Mouse (Mus musculus): Measurements from ENCODE around the gene Ube2r2. TPM values are rescaled to one million over a fixed set of nuclear protein-coding genes. Genes with fewer than 3 reads are reported as not detected.

Ube2r2 gene
- total RNA-seq, 2 experiments from 2014 or later: 152 to 193 TPM

DNA sequence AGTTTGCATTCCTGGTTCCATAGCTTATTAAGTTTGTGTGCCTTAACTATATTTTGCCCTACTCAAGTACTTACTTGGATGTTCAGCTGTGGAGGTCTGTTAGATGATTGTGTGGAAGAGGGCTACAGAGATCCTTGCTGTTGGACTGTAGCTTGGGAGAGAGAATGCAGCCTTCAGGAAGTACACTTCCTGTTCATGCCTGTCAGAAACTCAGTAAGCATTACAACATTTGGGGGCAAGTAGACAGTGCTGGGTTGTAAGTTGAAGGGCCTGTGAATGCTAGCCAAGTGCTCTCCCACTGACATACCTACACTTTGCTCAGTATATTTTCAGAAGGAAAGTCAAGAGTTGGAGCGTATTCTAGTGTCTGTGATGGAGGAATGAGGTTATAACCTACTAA, 22.7 kb downstream of the Ube2r2 start:
- 0 out of 2 replicates have a peak overlapping the region, but pooled peaks have one; percentile 12 for H3K27ac ChIP-seq
- intact Hi-C loops (cut with DNase I): no loop called here
- no peak for TF ChIP-seq CTCF (IDR thresholded peaks at IDR 0.05)
- no peak overlapping the region for H3K4me3 ChIP-seq
- no peak for DNase-seq

DNA sequence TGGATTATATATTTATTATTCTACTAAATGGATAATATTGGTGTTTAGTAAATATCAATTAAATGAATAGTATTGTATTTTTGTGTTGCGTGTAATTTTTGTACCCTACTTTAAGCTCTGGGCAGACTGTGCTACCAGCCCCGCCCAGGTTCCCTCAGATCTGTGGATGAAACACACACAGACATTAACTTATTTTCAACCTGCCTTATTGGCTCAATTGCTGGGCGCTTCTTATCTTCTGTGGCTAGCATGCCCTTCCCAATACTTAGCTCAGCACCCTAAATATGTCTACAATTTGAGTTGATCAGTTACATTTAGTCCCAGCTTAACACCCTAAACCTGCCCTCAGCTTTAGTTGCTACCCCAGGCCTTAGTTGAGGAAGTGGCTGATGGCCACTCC, 25.7 kb downstream of the Ube2r2 start:
- intact Hi-C loops (cut with DNase I): no loop called here
- no peak for TF ChIP-seq CTCF (IDR thresholded peaks at IDR 0.05)
- no peak overlapping the region for H3K4me3 ChIP-seq
- no peak overlapping the region for H3K27ac ChIP-seq
- no peak for DNase-seq

DNA sequence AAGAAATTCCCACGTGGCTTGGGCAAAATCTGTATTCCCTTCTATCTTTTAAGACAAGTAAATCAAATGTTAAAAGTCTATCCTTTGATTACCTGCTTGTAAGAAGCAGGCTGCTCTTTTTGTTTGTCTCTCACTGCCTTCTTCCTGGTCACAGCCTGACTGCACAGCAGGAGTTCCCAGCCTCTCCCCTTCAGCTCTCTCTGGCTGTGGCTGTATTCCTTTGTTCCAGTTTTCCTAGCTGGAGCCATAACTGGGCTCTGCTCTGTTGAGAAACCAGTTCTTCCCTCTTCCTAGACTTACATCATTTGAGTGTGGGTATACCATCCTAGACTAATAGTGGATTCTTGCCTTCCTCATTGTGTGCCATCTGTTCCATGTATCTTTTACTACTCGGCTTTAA, 29.4 kb downstream of the Ube2r2 start:
- DNase-seq: no peak
- H3K4me3 ChIP-seq: no peak overlapping the region
- intact Hi-C loops (cut with DNase I): loop anchor here (2.0 to 5.0 kb wide), 2 partner anchors 30 to 113 kb away; partner anchors contain the start of gene Ube2r2
- peak overlapping the region; percentile 38; the same call in 1 of the 2 replicates for H3K27ac ChIP-seq
- TF ChIP-seq CTCF (IDR thresholded peaks at IDR 0.05): no peak

DNA sequence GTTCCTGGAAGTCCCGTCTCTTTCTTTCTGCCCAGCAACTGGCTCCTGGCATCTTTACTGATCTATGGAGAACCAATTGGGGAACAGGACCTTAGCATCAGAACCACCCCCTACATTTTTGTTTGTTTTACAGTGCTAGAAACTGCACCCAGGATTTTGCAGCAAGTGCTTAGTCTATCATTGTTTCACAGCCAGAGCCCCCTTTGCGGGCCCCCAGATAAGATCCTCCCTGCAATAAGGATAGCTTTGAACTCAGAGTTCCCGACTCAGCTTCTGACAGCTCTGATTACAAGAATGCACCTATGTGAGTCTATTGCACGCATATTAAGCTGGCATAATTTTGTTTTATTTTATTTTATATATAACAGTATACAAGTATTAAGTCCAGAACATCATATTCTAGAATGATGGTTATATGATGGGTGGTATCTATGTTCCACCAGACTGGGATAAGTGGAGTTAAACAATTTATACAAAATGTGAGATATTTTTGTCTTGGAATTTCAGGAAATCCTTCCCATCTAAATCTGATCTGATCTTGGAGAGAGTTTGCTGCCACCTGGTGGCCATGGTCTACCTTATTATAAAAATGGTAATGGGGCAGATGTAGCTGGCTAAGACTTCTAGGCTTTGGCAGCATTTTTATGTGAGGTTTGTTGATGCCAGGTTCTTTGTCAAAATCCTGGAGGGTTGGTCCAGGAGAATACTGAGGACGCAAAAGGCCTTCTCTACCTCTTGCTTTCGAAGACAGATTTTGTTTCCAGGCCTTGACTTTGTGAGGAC, 30.3 kb downstream of the Ube2r2 start:
- peak overlapping the region; percentile 4 for H3K27ac ChIP-seq
- peak; percentile 87 for TF ChIP-seq CTCF (IDR thresholded peaks at IDR 0.05)
- H3K4me3 ChIP-seq: no peak overlapping the region
- intact Hi-C loops (cut with DNase I): loop anchor here (1.0 to 5.0 kb wide), 3 partner anchors 31 to 114 kb away; partner anchors contain the start of gene Ube2r2
- DNase-seq: peak; percentile 83

DNA sequence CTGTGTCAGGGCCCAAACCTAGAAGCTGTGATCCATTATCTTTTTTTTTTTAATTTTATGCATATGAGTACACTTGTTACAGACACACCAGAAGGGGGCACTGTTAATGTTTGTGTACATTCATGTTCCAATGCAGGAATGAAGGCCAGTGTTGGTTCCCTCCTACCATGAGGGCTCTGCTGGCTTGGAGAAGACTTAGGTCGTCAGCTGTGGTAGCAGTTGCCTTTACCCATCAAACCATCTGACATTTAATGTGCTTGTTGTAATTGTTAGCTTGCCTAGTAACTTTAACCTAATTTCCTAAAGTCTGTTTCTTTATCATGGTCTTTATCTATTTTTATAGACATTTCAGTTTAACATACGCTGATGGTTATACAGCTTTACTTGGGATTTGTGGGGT, 35.4 kb downstream of the Ube2r2 start:
- no peak overlapping the region for H3K4me3 ChIP-seq
- no peak for TF ChIP-seq CTCF (IDR thresholded peaks at IDR 0.05)
- no peak for DNase-seq
- intact Hi-C loops (cut with DNase I): no loop called here
- H3K27ac ChIP-seq: no peak overlapping the region

DNA sequence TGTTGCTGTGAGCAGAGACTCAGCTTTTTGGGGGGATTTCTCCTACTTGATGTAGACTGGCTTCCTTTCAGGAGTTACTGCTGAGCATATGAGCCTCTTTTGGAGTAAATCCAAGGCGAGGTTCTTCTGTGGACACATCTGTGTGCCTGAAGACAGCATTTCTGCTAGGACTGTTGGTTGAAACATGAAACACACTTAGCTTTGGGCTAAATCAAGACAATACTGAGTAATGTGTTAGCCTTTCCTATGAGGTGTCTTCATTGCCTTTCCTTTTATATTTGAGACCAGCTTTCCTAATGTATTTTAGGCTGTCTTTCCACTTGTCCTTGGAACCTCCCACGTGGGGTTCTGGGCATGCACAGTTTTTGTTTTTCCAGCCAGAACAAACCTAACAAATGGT, 39.1 kb downstream of the Ube2r2 start:
- intact Hi-C loops (cut with DNase I): no loop called here

DNA sequence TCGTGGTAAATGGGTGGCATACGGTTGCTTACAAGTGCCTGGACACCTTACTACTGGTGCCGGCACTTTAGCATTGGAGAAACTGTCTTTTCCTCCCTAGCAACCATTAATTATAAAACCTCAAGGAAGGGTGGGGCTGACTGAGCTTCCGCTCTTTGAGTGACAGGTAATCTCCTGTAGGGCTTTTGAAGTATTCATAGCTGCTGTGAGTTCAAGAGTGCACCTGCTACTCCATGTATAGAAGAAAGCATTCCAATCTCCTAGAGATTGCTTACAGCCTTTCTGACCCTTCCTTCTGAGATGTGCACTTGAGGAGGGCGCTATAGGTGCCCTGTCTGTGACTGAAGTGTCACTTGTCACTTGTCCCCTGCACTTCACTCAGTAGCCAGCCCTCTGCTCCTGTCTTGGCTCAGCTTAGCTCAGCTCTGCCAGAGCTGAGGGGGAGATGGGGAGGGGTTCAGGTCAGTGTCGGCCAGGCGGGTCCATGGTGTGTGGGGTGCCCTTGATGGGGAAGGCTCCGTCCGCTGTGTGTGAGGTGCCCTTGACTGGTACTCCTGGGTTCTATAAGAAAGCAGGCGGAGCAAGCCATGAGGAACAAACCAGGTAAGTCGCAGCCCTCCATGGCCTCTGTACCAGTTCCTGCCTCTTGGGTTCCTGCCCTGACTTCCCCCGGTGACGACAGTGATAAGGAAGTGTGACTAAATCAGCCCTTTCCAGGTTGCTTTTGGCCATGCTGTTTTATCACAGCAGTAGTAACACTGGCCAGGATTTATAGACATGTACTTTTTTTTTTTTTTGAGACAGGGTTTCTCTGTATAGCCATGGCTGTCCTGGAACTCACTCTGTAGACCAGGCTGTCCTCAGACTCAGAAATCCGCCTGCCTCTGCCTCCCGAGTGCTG, 44.5 kb downstream of the Ube2r2 start:
- intact Hi-C loops (cut with DNase I): no loop called here
- DNase-seq: no peak
- Histone ChIP-seq H3K4me3 (no peak overlapping the region), H3K27ac (peak overlapping the region; percentile 38)
- TF ChIP-seq CTCF (IDR thresholded peaks at IDR 0.05): no peak

More for the DNA sequence above, 39.1 kb downstream of the Ube2r2 start:
- no peak for DNase-seq
- Histone ChIP-seq H3K27ac (no peak overlapping the region), H3K4me3 (no peak overlapping the region)
- TF ChIP-seq CTCF (IDR thresholded peaks at IDR 0.05): no peak

DNA sequence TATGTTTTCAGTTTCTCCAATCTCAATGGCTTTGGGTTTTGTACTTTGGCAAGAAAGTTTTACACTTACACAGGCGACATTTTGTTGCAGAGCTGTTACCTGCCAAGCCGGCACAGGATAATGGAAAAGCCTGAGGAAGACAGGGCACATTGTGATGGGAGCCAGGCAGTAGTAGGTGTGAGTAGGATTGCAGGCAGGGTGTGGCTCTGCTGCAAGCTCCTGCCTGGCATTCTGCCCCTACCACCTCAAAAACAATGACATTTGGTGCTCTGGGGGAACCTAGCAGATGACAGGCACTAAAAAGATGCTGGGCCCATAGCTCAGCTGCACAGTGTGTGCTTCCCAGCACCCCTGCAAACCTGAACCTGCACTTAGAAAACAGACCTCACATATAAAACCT, 54.3 kb downstream of the Ube2r2 start:
- DNase-seq: no peak
- Histone ChIP-seq H3K27ac (no peak overlapping the region), H3K4me3 (no peak overlapping the region)
- no peak for TF ChIP-seq CTCF (IDR thresholded peaks at IDR 0.05)
- intact Hi-C loops (cut with DNase I): no loop called here

DNA sequence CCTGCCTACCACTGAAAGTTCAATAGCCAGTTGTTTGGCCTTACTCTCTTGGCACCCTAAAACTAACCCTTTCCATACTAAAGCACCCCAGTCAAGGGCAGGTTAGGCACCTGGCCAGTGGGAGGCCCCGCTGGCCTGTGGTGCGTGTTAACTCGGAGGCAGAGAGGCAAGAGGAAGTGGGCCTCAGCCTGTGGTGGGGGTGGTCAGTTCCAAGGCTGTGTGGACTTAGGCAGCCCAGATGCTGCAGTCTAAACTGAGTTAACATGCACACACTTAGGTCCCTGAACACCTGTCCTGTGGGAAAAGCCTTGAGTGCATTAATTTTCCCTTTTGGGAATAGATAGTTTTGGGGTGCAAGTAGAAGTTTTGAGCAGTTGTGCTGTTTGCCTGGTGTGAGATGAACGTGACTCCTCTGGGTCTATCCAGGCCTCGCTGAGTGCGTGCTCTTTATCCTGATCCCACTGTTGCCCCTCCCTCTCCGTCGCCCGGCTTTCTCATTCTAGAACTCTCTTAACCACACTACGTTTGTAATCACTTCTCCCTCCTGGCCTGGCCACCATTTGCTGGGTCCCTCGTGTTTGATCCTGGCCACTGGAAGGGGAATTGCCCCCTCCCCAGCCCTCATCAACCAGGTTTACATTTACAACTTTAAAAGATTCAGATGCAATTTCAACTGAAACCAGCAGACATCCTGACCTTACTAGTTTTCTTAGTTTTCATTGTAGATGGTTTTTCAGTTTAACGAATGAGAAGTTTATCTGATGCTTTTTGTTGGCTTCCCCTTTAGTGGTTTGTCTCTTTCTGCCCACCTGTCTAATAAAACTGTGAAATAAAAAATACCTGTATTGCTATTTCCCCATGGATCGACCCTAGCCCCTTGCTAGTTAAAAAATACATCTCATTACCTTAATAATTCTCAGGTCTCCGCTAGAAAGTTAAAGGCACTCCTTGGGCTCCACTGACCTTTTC, 57.3 kb downstream of the Ube2r2 start:
- no peak for DNase-seq
- intact Hi-C loops (cut with DNase I): no loop called here
- TF ChIP-seq CTCF (IDR thresholded peaks at IDR 0.05): no peak
- Histone ChIP-seq H3K27ac (no peak overlapping the region), H3K4me3 (no peak overlapping the region)

DNA sequence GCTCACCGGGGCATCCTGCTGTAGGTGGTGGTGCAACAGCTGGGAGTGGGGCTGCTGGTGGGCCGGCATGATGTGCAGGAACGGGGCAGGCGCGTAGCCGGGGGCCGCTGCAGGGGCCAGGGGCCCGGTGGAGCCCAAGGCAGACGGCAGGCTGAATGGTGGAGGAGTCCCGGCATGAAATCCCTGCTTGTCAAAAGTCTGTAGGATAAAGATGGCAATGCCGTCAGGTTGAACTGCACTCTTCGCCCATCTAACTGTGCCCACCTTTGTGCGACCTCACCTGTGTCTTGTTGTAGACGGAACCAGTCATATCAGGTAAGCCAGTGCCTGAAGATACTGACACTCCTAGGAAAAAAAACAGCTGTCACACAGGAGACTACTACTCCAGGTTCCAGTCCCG, 59.8 kb downstream of the Ube2r2 start:
- no peak for TF ChIP-seq CTCF (IDR thresholded peaks at IDR 0.05)
- H3K4me3 ChIP-seq: no peak overlapping the region

DNA sequence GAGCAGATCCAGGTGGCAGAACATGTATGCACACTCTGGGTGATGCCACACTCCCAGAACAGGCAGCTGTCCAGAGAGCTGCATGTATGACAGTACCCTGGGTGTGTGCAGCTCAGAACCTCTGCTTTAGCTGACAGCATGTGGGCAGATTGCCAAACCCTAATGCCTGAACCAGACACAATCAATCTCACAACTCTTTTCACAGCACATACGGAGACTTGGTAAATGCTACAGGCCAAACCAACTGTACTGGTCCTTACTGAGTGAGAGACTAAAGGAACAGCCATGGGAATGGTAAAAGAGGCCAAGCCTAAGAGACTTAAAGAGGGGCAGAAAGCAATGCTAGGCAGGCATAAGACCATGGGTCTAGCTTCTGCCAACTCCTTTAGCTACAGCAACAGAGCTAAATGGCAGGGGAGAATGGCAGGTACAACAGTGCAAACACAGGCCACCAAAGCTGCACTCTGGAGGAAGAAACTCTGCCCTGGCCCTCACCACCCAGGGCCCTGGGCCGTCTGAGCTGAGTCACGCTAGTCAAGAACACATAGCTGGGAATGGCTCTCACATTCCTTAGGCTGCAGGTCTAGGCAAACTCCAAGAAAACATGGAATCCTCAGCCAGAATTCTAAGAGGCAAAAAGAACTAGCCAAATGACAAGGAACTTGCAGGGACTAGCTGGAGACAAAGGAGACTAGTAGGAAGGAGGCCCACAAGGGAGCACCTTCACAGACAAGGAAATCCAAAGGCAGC, 61.5 kb downstream of the Ube2r2 start:
- intact Hi-C loops (cut with DNase I): no loop called here
- Histone ChIP-seq H3K27ac (peak overlapping the region; percentile 24; the same call in 1 of the 2 replicates), H3K4me3 (no peak overlapping the region)
- no peak for TF ChIP-seq CTCF (IDR thresholded peaks at IDR 0.05)
- peak; percentile 40 for DNase-seq

More for the DNA sequence above, 59.8 kb downstream of the Ube2r2 start:
- no peak for DNase-seq
- intact Hi-C loops (cut with DNase I): no loop called here
- H3K27ac ChIP-seq: no peak overlapping the region

All from gastrocnemius, adult 2 months (tissue).